In genomic region chr8:65107936-65108718, GRCm38 (mm10) we compare ENCODE assay signal across 29 mouse cellular contexts. TPM values are rescaled to one million over a fixed set of nuclear protein-coding genes. Genes with fewer than 3 reads are reported as not detected.
"Had no signal": no experiment of that assay in that cellular context is flagged by ENCODE, and none has a peak within 500 bp of the region (broad histone marks: within the 10 kb centered on the region; RNA-seq: fewer than 3 reads in every experiment).

No protein-coding gene starts in this region.

- H3K27me3 ChIP-seq: lung, embryonic 15.5 days; megakaryocyte, embryonic 14.5 days; midbrain, embryonic 13.5 days; midbrain, embryonic 15.5 days; neural tube, embryonic 12.5 days; stomach, embryonic 15.5 days had no signal

- H3K4me2 ChIP-seq: lung, embryonic 15.5 days; midbrain, embryonic 11.5 days; midbrain, embryonic 13.5 days; midbrain, embryonic 15.5 days; neural tube, embryonic 12.5 days; stomach, embryonic 15.5 days had no signal

- H3K9ac ChIP-seq: liver, embryonic 14.5 days; lung, embryonic 15.5 days; midbrain, embryonic 13.5 days; midbrain, embryonic 15.5 days; neural tube, embryonic 12.5 days; stomach, embryonic 15.5 days had no signal

- ATAC-seq: lung, postnatal 0 days; midbrain, embryonic 13.5 days; midbrain, embryonic 15.5 days had no signal

- DNase-seq: lung, adult 2 months; lung, postnatal 14 days; lung, postnatal 36 days; retina, postnatal 1 day; right cerebral cortex, adult 18-20 months; right cerebral cortex, postnatal 25 days; right cerebral cortex, postnatal 4 days; spleen, adult 18-20 months; thymus, adult 18-20 months; thymus, postnatal 14 days; thymus, postnatal 36 days had no signal

- H3K4me1 ChIP-seq: lung, embryonic 15.5 days; megakaryocyte, embryonic 14.5 days; midbrain, embryonic 13.5 days; midbrain, embryonic 15.5 days; neural tube, embryonic 12.5 days; stomach, embryonic 15.5 days had no signal

- H3K36me3 ChIP-seq: lung, embryonic 15.5 days; midbrain, embryonic 13.5 days; midbrain, embryonic 15.5 days; neural tube, embryonic 12.5 days; stomach, embryonic 15.5 days had no signal

- H3K4me3 ChIP-seq: lung, embryonic 15.5 days; megakaryocyte, embryonic 14.5 days; midbrain, embryonic 13.5 days; midbrain, embryonic 15.5 days; neural tube, embryonic 12.5 days; stomach, embryonic 15.5 days had no signal

- H3K27ac ChIP-seq: liver, embryonic 14.5 days; lung, embryonic 15.5 days; macrophage; midbrain, embryonic 13.5 days; midbrain, embryonic 15.5 days; neural tube, embryonic 12.5 days; stomach, embryonic 15.5 days had no signal

- H3K9me3 ChIP-seq: lung, embryonic 15.5 days; megakaryocyte, embryonic 14.5 days; midbrain, embryonic 13.5 days; midbrain, embryonic 15.5 days; neural tube, embryonic 12.5 days; stomach, embryonic 15.5 days had no signal

RNA-seq across cellular contexts. Expression of gene BC030870, which starts 21.2 kb away (rescaled TPM):
- total RNA-seq: megakaryocyte progenitor cell, adult 5-6 weeks; midbrain, postnatal 0 days; monocyte, adult 5-6 weeks; neutrophil, adult 5-6 weeks had no signal
- polyA plus RNA-seq: macrophage; midbrain, embryonic 11.5 days; midbrain, embryonic 13.5 days; neural tube, embryonic 12.5 days; neural tube, embryonic 14.5 days; thymus, postnatal 0 days had no signal

RNA-seq across cellular contexts. Expression of gene Gm10663, which starts 33.3 kb away (rescaled TPM):
- total RNA-seq: megakaryocyte progenitor cell, adult 5-6 weeks; midbrain, postnatal 0 days; monocyte, adult 5-6 weeks; neutrophil, adult 5-6 weeks had no signal
- polyA plus RNA-seq: liver, embryonic 14.5 days; liver, embryonic 16.5 days; lung, adult 2 months; lung, embryonic 15.5 days; lung, postnatal 0 days; macrophage; midbrain, embryonic 11.5 days; midbrain, embryonic 13.5 days; midbrain, embryonic 15.5 days; midbrain, postnatal 0 days; neural tube, embryonic 12.5 days; neural tube, embryonic 14.5 days; small intestine, adult 2 months; stomach, embryonic 15.5 days; thymus, postnatal 0 days had no signal
